Mouse (Mus musculus) bone marrow macrophage, adult 2 months (primary cell): ENCODE measurements around the gene Tprgl. TPM values are rescaled to one million over a fixed set of nuclear protein-coding genes. Genes with fewer than 3 reads are reported as not detected.
A peak's percentile ranks its signal among the peaks of the same experiment; 100 is the strongest.

Experiments used
- H3K27ac ChIP-seq: 2 replicates; pipeline ENCODE4 v1.5.1; 2012; ENCODE audit warnings: low read depth, low read length; ENCODE audit not compliant: insufficient read depth
- H3K4me1 ChIP-seq: 2 replicates; pipeline ENCODE4 v1.6.1; 2012; ENCODE audit warnings: low read length; ENCODE audit not compliant: control insufficient read depth, insufficient read depth
- H3K4me3 ChIP-seq: 2 replicates; pipeline ENCODE4 v1.5.1; 2012; ENCODE audit warnings: mild to moderate bottlenecking, low read length, moderate library complexity; ENCODE audit not compliant: insufficient read depth
- CTCF ChIP-seq: IDR thresholded peaks from 2 replicates; pipeline ENCODE4 v1.5.1; 2012; ENCODE audit warnings: low read depth, mild to moderate bottlenecking, low read length, moderate library complexity
- POLR2A ChIP-seq: IDR thresholded peaks from 2 replicates; pipeline ENCODE4 v1.6.1; 2012; ENCODE audit warnings: mild to moderate bottlenecking, low read depth, low read length, borderline replicate concordance
- polyA plus RNA-seq: library from polyadenylated mRNA; stranded (reverse); fragments of >200 nt; gene quantifications from 2 replicates; pipeline ENCODE4 v1.2.4, GENCODE M21; 2012; ENCODE audit not compliant: missing spikeins, insufficient read depth, insufficient read length

Gene Tprgl
- polyA plus RNA-seq, 1 experiment, result 127 TPM

GRCm38 (mm10) chr4:154159961-154160537, 417 bp downstream of the Tprgl start:
- Histone ChIP-seq H3K27ac (peak overlapping the region; percentile 38; the same call in 1 of the 2 replicates), H3K4me1 (peaks cover 5% of the 10 kb centered on the region; the same call in 1 of the 2 replicates), H3K4me3 (peak overlapping the region; percentile 96)
- no peak for TF ChIP-seq CTCF
- no peak for TF ChIP-seq POLR2A

- H3K4me3 ChIP-seq, result peak overlapping the region; percentile 96
- TF ChIP-seq POLR2A (no peak), CTCF (peak; percentile 60)
- no peak overlapping the region for H3K27ac ChIP-seq
- H3K4me1 ChIP-seq, result peaks cover 5% of the 10 kb centered on the region; the same call in 1 of the 2 replicates
Measured at GRCm38 (mm10) chr4:154159002-154159401, 1.5 kb downstream of the Tprgl start.

GRCm38 (mm10) chr4:154157970-154158662, 2.4 kb downstream of the Tprgl start:
- H3K27ac ChIP-seq, result no peak overlapping the region
- peaks cover 5% of the 10 kb centered on the region; the same call in 1 of the 2 replicates for H3K4me1 ChIP-seq
- H3K4me3 ChIP-seq, result no peak overlapping the region
- TF ChIP-seq POLR2A, result no peak
- no peak for TF ChIP-seq CTCF

GRCm38 (mm10) chr4:154156050-154156449, 4.4 kb downstream of the Tprgl start:
- no peak for TF ChIP-seq CTCF
- no peak for TF ChIP-seq POLR2A
- Histone ChIP-seq H3K4me1 (peaks cover 3% of the 10 kb centered on the region; the same call in 1 of the 2 replicates), H3K4me3 (no peak overlapping the region), H3K27ac (no peak overlapping the region)

- TF ChIP-seq POLR2A (no peak), CTCF (no peak)
- H3K4me1 ChIP-seq, result no peaks in the 10 kb centered on the region
- no peak overlapping the region for H3K27ac ChIP-seq
- H3K4me3 ChIP-seq, result no peak overlapping the region
Measured at GRCm38 (mm10) chr4:154154104-154154503, 6.4 kb downstream of the Tprgl start.

GRCm38 (mm10) chr4:154146342-154146741, 14.1 kb downstream of the Tprgl start:
- 0 out of 2 replicates have a peak, but pooled peaks cover 4% of the 10 kb centered on the region for H3K4me1 ChIP-seq
- H3K27ac ChIP-seq, result no peak overlapping the region
- TF ChIP-seq POLR2A (no peak), CTCF (no peak)
- no peak overlapping the region for H3K4me3 ChIP-seq

GRCm38 (mm10) chr4:154144712-154145111, 15.8 kb downstream of the Tprgl start:
- H3K27ac ChIP-seq, result no peak overlapping the region
- no peak overlapping the region for H3K4me3 ChIP-seq
- TF ChIP-seq CTCF (no peak), POLR2A (no peak)
- H3K4me1 ChIP-seq, result 0 out of 2 replicates have a peak, but pooled peaks cover 4% of the 10 kb centered on the region

- TF ChIP-seq CTCF (no peak), POLR2A (no peak)
- Histone ChIP-seq H3K27ac (no peak within 1 kb of the TSS), H3K4me1 (0 out of 2 replicates have a peak, but pooled peaks cover 4% of the 10 kb centered on the region), H3K4me3 (peak within 1 kb of the TSS; percentile 81)
Measured at GRCm38 (mm10) chr4:154142211-154143040, 18.0 kb downstream of the Tprgl start, which contains the start of gene Wrap73. Gene Wrap73 (plus strand): TSS chr4:154142372.

GRCm38 (mm10) chr4:154141009-154141867, 19.2 kb downstream of the Tprgl start:
- H3K27ac ChIP-seq, result no peak overlapping the region
- 0 out of 2 replicates have a peak, but pooled peaks cover 4% of the 10 kb centered on the region for H3K4me1 ChIP-seq
- H3K4me3 ChIP-seq, result peak overlapping the region; percentile 81
- TF ChIP-seq CTCF, result no peak
- TF ChIP-seq POLR2A, result no peak
